Mouse (Mus musculus) embryonic fibroblast, embryonic 13.5 days (primary cell): ENCODE data around the gene Nr6a1. TPM values are rescaled to one million over a fixed set of nuclear protein-coding genes. Genes with fewer than 3 reads are reported as not detected.

Experiments
- H3K27ac ChIP-seq: 2 replicates; pipeline ENCODE4 v1.5.1; 2012; ENCODE audit warnings: low read length, control low read depth, inconsistent platforms; ENCODE audit not compliant: insufficient read depth
- H3K4me1 ChIP-seq: 2 replicates; pipeline ENCODE4 v1.6.1; 2011; ENCODE audit warnings: low read length; ENCODE audit not compliant: control insufficient read depth, insufficient read depth
- H3K4me3 ChIP-seq: 2 replicates; pipeline ENCODE4 v1.5.1; 2011; ENCODE audit warnings: mild to moderate bottlenecking, control low read depth, low read length; ENCODE audit not compliant: insufficient read depth
- CTCF ChIP-seq: IDR thresholded peaks from 2 replicates; pipeline ENCODE4 v1.5.1; 2011; ENCODE audit warnings: mild to moderate bottlenecking, control low read depth, low read length, moderate library complexity, borderline replicate concordance; ENCODE audit not compliant: insufficient read depth
- POLR2A ChIP-seq: IDR thresholded peaks from 2 replicates; pipeline ENCODE4 v1.6.1; 2011; ENCODE audit warnings: low read depth, mild to moderate bottlenecking, control low read depth, low read length, moderate library complexity
- polyA plus RNA-seq: library from polyadenylated mRNA; stranded (reverse); fragments of >200 nt; gene quantifications from 2 replicates; pipeline ENCODE4 v1.2.4, GENCODE M21; 2011; ENCODE audit warnings: low read depth; ENCODE audit not compliant: missing spikeins, insufficient read length

Gene Nr6a1
- polyA plus RNA-seq, 1 experiment: 4.3 TPM

DNA sequence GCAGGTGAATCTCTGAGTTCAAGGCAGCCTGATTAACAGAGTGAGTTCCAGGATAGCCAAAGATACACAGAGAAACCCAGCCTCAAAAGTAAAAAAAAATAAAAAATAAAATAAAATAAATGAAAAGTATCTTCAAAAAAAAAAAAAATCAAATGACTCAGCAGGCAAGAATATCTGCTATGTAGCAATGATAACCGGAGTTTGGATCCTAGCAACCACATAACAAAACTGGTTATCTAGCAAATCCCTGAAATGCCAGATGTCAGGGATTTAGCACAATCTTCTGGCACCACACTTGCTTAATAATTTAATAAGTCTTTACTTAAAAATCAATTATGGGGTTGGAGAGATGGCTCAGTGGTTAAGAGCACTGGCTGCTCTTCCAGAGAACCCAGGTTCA, 23.2 kb downstream of the Nr6a1 start:
- H3K27ac ChIP-seq: no peak overlapping the region
- no peak overlapping the region for H3K4me3 ChIP-seq
- TF ChIP-seq CTCF: no peak
- TF ChIP-seq POLR2A: no peak

DNA sequence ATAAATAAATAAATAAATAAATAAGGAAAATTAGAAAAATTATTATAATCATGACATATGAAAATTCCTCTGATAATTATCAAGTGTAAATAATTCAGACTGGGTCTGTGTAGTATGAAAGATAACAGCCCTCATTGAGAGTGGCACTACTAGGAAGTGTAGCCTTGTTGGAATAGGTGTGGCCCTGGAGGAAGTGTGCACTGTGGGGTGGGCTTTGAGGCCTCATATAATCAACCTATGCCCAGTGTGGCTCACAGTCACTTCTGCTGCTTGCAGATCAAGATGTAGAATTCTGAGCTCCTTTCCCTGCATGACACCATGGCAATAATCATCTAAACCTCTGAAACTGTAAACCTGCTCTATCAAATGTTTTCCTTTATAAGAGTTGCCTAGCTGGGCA, 24.6 kb downstream of the Nr6a1 start:
- H3K27ac ChIP-seq: no peak overlapping the region
- no peak overlapping the region for H3K4me3 ChIP-seq
- peaks cover 3% of the 10 kb centered on the region; the same call in 1 of the 2 replicates for H3K4me1 ChIP-seq
- no peak for TF ChIP-seq POLR2A
- no peak for TF ChIP-seq CTCF

More for the DNA sequence above, 23.2 kb downstream of the Nr6a1 start:
- peaks cover 3% of the 10 kb centered on the region; the same call in 1 of the 2 replicates for H3K4me1 ChIP-seq

DNA sequence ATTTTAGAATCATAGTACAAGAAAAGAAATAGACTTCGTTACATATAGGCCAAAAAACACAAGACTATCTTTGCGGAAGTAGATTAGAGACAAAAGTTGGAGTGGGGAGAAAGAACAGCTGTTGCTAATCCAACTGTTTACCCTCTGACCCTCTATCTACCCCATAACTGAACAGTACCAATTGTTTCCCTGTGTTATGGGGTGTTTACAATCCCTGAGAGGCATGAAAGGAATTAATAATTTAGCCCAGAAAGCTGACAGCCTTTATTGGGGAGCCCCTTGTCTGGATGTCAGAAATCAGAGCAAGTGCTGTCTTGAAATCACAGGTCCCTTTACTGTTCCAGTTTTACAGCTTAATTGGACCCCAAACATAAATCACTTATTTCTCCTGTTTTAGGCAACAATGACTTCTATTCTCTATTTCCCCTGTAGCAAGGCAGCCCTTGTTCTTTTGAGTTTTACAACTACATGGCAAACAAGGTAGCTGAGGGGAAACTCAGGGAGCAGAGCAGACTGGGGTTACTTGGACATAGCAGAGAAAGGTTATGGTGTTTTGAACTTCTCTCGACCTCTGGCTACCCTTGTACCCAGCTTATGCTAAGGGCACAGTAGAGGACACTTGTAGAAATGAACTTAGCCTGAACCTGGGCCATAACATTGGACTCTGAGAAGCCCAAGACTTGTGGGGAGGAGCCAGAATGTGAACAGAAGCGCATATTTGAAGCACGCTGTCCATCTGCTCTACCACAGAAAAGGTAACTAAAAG, 46.4 kb downstream of the Nr6a1 start:
- Histone ChIP-seq H3K27ac (no peak overlapping the region), H3K4me3 (no peak overlapping the region), H3K4me1 (no peaks in the 10 kb centered on the region)
- TF ChIP-seq POLR2A (no peak), CTCF (no peak)

DNA sequence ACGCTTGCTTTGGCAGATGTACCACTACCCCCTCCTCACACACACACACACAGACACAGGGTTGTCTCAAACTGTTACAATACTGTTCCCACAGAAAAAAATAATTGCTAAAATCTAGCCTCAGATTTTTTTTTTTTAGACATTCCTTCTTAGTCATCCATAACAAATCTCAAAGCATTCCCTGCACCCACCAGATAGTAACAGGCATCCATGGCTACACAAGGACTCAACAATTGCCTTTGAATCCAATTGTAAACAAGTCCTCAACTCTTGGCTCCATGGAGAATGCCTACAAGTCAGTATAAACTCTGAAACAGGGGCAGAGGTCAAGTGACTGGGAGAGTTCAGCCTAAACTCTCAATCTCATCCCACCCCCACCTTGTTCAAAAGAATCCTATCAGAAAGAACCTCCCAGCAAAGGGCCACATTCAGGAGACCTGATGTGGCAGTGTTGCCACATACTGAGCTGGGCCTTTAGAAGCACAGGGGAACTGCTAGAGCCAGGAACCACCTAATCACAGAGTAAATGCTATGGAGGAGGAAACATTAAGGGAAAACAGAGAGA, 52.9 kb downstream of the Nr6a1 start:
- Histone ChIP-seq H3K4me1 (peaks cover 8% of the 10 kb centered on the region; the same call in 1 of the 2 replicates), H3K27ac (peak overlapping the region; percentile 95), H3K4me3 (no peak overlapping the region)
- TF ChIP-seq POLR2A (no peak), CTCF (no peak)

DNA sequence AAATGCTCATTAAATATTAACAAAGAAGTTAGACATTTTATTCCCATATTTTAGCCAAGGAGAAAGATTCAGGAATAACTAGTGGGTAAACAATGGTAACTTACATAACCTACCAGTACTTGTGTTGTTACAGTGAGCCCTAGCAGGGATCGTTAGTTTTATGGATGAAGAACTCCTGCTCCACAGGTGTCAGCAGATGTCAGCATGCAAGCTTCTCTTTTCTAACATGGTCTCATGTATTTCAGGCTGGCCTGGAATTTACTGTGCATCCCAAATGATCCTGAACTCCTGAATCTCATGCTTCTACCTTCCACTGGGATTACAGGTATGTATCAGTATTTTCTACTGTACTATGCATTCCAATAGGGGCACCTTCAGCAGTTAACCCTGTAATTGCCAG, 54.8 kb downstream of the Nr6a1 start:
- H3K4me1 ChIP-seq: peaks cover 8% of the 10 kb centered on the region; the same call in 1 of the 2 replicates
- no peak for TF ChIP-seq CTCF
- TF ChIP-seq POLR2A: no peak
- no peak overlapping the region for H3K27ac ChIP-seq
- no peak overlapping the region for H3K4me3 ChIP-seq

DNA sequence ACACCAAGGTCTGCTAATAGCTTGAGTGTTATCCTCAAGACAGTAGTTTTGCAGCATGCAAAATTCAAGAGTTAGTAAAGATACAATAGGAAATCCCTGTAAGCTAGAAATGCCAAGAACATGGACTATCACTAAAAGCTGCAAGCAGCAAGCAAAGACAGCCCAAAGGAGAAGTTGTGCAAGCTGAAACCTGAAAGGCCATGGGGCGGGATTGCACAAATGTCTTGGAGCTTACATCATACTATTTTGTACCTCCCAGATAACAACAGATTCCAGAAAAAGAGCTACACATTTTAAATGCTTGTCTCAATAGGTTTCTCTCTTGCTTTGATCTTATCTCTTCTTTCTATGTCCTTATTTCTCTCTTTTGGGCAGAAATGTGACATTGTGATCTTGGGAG, 60.8 kb downstream of the Nr6a1 start:
- H3K27ac ChIP-seq: peak overlapping the region; percentile 61; the same call in 1 of the 2 replicates

DNA sequence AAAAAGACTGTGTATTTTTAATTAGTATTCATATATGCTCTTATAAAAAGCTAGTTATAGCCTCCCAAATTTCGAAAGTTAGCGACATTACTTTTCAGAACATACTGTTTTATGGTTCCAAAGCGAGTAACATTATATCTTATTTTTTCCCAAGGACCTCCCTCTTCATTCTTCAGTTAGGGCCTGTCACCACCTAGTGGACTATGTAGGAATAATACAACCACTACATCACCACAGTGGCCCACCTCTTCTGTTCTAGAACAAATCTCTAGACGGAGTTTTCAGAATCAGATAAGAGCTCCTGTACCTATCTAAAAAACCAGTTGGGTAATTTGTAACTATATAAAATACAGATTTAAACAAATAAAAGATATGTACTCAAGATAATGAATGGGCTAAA, 63.5 kb downstream of the Nr6a1 start:
- no peak for TF ChIP-seq CTCF
- no peak for TF ChIP-seq POLR2A
- no peak overlapping the region for H3K27ac ChIP-seq
- no peak overlapping the region for H3K4me3 ChIP-seq
- H3K4me1 ChIP-seq: peaks cover 3% of the 10 kb centered on the region; the same call in 1 of the 2 replicates

More for the DNA sequence above, 60.8 kb downstream of the Nr6a1 start:
- Histone ChIP-seq H3K4me3 (no peak overlapping the region), H3K4me1 (peaks cover 3% of the 10 kb centered on the region; the same call in 1 of the 2 replicates)
- TF ChIP-seq CTCF (no peak), POLR2A (no peak)

DNA sequence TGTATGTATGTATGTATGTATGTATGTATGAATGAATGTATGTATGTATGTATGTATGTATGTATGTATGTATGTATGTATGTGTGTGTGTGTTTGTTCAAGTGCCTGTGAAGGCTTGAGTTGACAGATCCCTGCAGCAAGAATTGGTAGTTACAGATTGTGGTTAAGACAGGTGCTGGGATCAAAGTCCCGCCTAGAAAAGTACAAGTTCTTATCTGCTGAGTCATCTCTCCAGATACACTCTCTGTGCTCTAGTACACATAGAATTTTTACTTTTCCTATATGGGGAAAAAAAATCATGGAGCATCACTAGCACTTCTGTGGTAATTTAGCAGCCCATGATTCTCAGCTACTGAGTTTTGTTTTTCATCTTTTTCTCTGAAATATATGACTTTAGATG, 75.7 kb downstream of the Nr6a1 start:
- no peak for TF ChIP-seq CTCF
- TF ChIP-seq POLR2A: no peak
- Histone ChIP-seq H3K27ac (no peak overlapping the region), H3K4me1 (no peaks in the 10 kb centered on the region), H3K4me3 (no peak overlapping the region)

DNA sequence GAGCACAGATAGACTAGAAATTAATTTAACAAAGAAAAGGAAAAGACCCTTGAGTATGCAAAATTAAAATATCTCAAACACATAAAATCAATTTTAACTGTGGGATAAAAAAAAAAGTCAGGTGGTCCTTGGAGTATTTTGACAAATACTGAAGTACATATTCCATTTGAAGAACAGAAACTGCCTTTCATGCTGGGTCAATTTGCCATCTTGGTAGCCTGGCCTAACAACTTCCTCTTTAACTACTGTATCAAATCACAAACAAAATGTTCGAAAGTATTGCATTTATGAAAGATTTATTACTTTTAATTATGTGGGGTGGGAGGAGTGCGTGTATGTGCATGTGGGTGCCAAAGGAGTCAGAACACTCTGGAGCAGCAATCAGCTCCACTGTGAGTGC, 81.2 kb downstream of the Nr6a1 start:
- TF ChIP-seq CTCF (no peak), POLR2A (no peak)
- Histone ChIP-seq H3K4me1 (no peaks in the 10 kb centered on the region), H3K4me3 (no peak overlapping the region), H3K27ac (no peak overlapping the region)

DNA sequence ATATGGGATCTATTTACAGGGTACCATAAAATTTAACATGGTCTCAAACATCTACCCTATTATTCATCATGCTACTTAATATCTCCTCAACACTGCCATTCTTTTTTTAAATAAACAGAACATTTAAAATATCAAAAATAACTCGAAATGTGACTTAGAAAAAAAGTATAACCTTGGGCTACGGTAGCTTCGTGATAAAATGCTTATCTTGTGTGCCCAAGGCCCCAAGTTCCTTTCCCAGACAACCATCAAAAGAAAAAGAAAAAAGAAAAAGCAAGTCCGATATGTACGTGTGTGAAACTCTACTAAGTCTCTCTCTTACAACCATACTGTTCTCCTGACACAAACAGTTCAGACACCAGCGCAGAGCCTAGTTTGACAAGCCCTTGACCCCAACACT, 92.0 kb downstream of the Nr6a1 start:
- TF ChIP-seq POLR2A (no peak), CTCF (no peak)
- Histone ChIP-seq H3K27ac (no peak overlapping the region), H3K4me3 (no peak overlapping the region), H3K4me1 (no peaks in the 10 kb centered on the region)
